Mouse (Mus musculus) heart, postnatal 0 days (tissue): ENCODE measurements around the gene Map2k5. TPM values are rescaled to one million over a fixed set of nuclear protein-coding genes. Genes with fewer than 3 reads are reported as not detected.

Experiments
- ATAC-seq: fragments of 200-750 bp; cut with Nextera tagmentation; 2 replicates; pipeline ENCODE4 v1.8.0; 2017; ENCODE audit warnings: low read depth, moderate number of reproducible peaks, moderate library complexity; ENCODE audit not compliant: insufficient read depth
- DNase-seq: peaks from one replicate; pipeline ENCODE4 v3.0.0-alpha.2; 2016; ENCODE audit warnings: low spot score
- H3K27ac ChIP-seq: fragments of 300-500 bp; sonication (generic); 2 replicates; pipeline ENCODE4 v1.5.1; 2014; ENCODE audit warnings: low read depth, mild to moderate bottlenecking
- H3K27me3 ChIP-seq: fragments of 300-500 bp; sonication (generic); 2 replicates; pipeline ENCODE4 v1.6.1; 2014; ENCODE audit warnings: low read length, mixed read lengths; ENCODE audit not compliant: control insufficient read depth, insufficient read depth
- H3K36me3 ChIP-seq: fragments of 300-500 bp; sonication (generic); replicated peaks from 2 replicates; pipeline ENCODE4 v1.6.1; 2014; ENCODE audit warnings: low read length, mixed read lengths; ENCODE audit not compliant: control insufficient read depth, insufficient read depth
- H3K4me1 ChIP-seq: fragments of 300-500 bp; sonication (generic); 2 replicates; pipeline ENCODE4 v1.6.1; 2014; ENCODE audit warnings: antibody characterized with exemption; ENCODE audit not compliant: control insufficient read depth, insufficient read depth
- H3K4me2 ChIP-seq: fragments of 300-500 bp; sonication (generic); 2 replicates; pipeline ENCODE4 v1.6.1; 2014; ENCODE audit warnings: low read depth, mild to moderate bottlenecking, low read length, moderate library complexity
- H3K4me3 ChIP-seq: fragments of 300-500 bp; sonication (generic); 2 replicates; pipeline ENCODE4 v1.5.1; 2014; ENCODE audit warnings: low read depth, low read length
- H3K9ac ChIP-seq: fragments of 300-500 bp; sonication (generic); replicated peaks from 2 replicates; pipeline ENCODE4 v1.6.1; 2014; ENCODE audit warnings: low read depth, low read length, mixed read lengths
- H3K9me3 ChIP-seq: fragments of 300-500 bp; sonication (generic); replicated peaks from 2 replicates; pipeline ENCODE4 v1.6.1; 2016; ENCODE audit warnings: low read length; ENCODE audit not compliant: control insufficient read depth
- CTCF ChIP-seq: IDR thresholded peaks from 2 replicates; pipeline ENCODE4 v1.5.1; 2016; ENCODE audit warnings: antibody characterized with exemption, control low read depth, low read depth
- EP300 ChIP-seq: IDR thresholded peaks from 2 replicates; pipeline ENCODE4 v1.6.1; 2016; ENCODE audit warnings: antibody characterized with exemption, low read depth
- WGBS: fragments of 180-500 bp; shearing (Covaris S2); extraction: QIAGEN DNeasy Blood & Tissue Kit; methylation state at CpG from one replicate; pipeline ENCODE4 v1.1.7; 2014; 5-methylcytosine and 5-hydroxymethylcytosine counted together
- polyA plus RNA-seq: library from polyadenylated mRNA; unstranded; fragments of >200 nt; fragmentation: Nextera tagmentation; extraction: Ambion mirVana; gene quantifications from 2 replicates; pipeline ENCODE4 v1.2.1, GENCODE M21; 2015
- total RNA-seq: library from RNA; depleted of rRNA; stranded (reverse); fragments of >200 nt; gene quantifications from 2 replicates; pipeline ENCODE4 v1.2.3, GENCODE M21; 2014; ENCODE audit warnings: low replicate concordance

Map2k5 gene
- total and polyA plus RNA-seq, 2 experiments from 2014 or later, result 22.6 to 33.9 TPM

DNA sequence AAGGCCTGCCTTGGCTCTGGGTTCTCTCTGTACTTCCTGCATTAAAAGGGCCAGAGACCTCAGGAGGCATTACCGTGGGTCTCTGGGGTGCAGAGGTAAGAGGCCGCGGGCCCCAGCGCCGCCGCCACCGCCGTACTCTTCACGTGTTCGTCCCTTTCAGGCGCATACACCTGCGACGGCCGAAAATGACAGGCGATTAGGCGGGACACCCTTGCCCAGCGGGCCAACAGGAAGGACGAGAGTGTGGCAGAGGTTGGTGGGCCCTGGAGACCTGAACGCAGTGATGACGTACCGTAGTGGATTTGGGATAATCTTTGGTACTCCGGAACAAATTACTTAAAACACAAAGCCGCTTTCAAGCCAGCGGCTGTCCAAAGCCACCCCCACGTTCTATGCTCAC, 234.5 kb downstream of the Map2k5 start:
- Histone ChIP-seq H3K9me3 (no peaks in the 10 kb centered on the region), H3K4me3 (peak overlapping the region; percentile 33), H3K36me3 (no peaks in the 10 kb centered on the region), H3K4me1 (peaks cover 10% of the 10 kb centered on the region), H3K27ac (no peak overlapping the region), H3K27me3 (peaks cover 100% of the 10 kb centered on the region), H3K4me2 (0 out of 2 replicates have a peak overlapping the region, but pooled peaks have one; percentile 0), H3K9ac (no peak overlapping the region)
- ATAC-seq (no peak), DNase-seq (no peak)
- WGBS, result 1% methylated on average over 25 of the region's 25 CpGs
- TF ChIP-seq CTCF (no peak), EP300 (no peak)

DNA sequence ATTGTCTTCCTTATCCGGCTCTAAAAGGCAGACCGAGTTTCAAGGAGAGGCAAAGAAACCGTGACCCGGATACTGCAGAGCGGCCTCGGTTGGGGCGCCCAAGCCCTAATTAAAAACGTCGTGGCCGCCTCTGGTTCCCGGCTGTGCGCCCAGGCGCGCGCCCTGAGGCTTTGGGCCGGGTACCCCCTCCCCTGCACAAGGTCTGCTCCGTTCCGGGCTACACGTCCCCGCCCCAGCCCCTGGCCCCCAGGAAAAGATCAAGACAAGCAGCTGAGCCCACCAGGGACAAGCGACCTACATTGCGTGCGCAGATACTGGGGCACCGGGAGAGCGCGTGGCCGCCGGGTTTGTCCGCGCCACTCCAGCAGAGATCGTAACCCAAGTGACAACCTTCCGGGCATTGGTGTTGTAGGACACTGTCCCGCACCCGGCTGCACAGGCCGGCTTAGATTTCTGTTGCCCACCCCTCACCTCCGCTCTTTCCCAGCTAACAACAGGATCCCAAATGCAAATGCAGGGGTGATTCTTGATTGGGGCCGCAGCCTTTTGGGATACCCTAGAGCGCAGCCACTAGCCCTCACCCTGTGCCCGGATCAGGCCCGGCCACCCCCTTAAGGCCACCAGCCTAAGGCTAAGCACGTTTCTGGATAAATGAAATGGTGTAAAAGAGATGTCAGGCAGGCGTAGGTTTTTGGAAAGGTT, 235.2 kb downstream of the Map2k5 start:
- no peak for ATAC-seq
- Histone ChIP-seq H3K4me2 (peak overlapping the region; percentile 40), H3K27ac (no peak overlapping the region), H3K9ac (no peak overlapping the region), H3K9me3 (no peaks in the 10 kb centered on the region), H3K4me1 (peaks cover 10% of the 10 kb centered on the region), H3K4me3 (peak overlapping the region; percentile 33), H3K27me3 (peaks cover 100% of the 10 kb centered on the region), H3K36me3 (no peaks in the 10 kb centered on the region)
- whole genome bisulfite sequencing, result 2% methylated on average over 42 of the region's 42 CpGs
- TF ChIP-seq EP300 (no peak), CTCF (no peak)
- no peak for DNase-seq

DNA sequence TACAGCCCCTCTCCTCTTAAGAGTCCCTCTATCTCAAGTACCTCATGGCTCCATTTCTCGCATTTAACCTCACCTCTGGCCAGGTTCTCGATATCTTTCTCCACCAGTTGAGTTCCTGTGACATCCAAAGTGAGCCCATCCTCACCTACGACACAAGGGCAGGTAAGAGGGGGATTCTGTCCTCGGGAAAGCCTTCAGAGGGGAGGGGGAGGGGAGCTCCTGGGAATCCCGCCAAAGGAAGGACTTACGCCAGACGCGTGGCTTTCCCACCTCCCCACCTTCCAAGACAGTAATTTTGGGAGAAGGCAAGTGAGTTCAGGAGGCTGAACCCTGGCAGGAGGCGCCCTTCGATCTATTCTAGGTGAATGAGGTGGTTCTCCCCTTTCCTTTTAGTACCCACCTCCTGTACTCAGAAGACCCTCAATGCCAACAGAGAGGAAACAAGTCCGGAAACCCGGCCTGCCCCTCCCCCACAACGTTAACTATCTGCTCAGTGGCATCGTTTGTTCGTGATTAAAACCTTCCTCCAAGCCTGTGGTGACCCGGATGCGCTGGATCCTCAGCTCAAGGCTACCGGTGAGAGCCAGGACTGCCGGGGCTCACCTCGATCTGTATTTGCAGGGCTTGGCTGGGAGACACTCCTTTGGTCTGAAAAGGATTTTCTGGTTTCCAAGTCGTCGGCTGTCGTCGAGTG, 235.9 kb downstream of the Map2k5 start:
- H3K9me3 ChIP-seq, result no peaks in the 10 kb centered on the region
- H3K4me2 ChIP-seq, result peak overlapping the region; percentile 40
- WGBS, result under 1% methylated on average over 24 of the region's 24 CpGs
- ATAC-seq (no peak), DNase-seq (no peak)
- TF ChIP-seq CTCF, result no peak
- no peak for TF ChIP-seq EP300
- H3K4me3 ChIP-seq, result peak overlapping the region; percentile 33
- H3K9ac ChIP-seq, result no peak overlapping the region
- H3K27ac ChIP-seq, result no peak overlapping the region
- no peaks in the 10 kb centered on the region for H3K36me3 ChIP-seq
- H3K4me1 ChIP-seq, result peaks cover 9% of the 10 kb centered on the region
- H3K27me3 ChIP-seq, result peaks cover 100% of the 10 kb centered on the region

DNA sequence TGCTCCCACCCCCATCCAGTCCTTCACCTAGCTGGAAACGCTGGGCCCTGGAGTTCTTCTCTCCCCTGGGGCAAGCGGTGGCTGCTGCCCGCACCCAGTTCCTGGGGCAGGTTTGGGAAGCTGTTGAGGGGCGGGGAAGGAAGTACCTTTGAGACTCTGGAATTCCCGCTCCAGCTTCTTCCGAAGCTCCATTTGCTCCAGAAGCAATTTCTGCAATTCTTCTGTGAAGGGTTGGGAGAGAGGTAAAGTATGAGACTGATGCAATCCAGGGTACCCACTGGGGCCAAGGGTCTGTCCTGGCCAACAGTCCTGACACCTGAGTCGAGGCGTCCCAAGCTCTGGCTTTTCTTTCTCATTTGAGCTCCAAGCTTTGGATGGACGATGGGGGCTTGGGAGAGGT, 237.5 kb downstream of the Map2k5 start:
- Histone ChIP-seq H3K27me3 (peaks cover 98% of the 10 kb centered on the region), H3K9ac (no peak overlapping the region), H3K4me1 (peaks cover 5% of the 10 kb centered on the region; the same call in 1 of the 2 replicates), H3K36me3 (no peaks in the 10 kb centered on the region), H3K27ac (no peak overlapping the region), H3K9me3 (no peaks in the 10 kb centered on the region), H3K4me2 (no peak overlapping the region), H3K4me3 (peak overlapping the region; percentile 10; the same call in 1 of the 2 replicates)
- ATAC-seq (no peak), DNase-seq (no peak)
- no peak for TF ChIP-seq CTCF
- TF ChIP-seq EP300, result no peak
- WGBS, result under 1% methylated on average over 9 of the region's 9 CpGs

DNA sequence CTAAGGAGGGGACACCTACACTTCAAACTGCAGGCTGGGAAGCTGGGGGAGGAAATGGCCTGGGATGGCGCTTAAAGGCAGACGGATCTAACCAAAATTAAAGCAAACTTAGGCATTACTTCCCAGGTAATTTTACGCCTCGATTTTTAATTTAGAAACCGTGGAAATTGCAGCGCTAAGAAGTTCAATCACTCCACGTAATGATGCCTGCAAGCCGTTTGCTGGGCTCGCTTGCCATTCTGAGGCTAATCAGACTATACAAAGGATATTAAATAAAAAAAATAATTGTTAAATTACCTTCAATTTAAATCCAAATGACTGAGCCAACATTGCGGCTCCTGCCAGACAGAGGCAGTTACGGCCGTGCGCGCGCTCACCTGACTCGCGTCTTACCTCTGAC, 238.0 kb downstream of the Map2k5 start:
- Histone ChIP-seq H3K4me1 (peaks cover 6% of the 10 kb centered on the region; the same call in 1 of the 2 replicates), H3K4me2 (no peak overlapping the region), H3K9me3 (no peaks in the 10 kb centered on the region), H3K4me3 (0 out of 2 replicates have a peak overlapping the region, but pooled peaks have one; percentile 10), H3K27ac (no peak overlapping the region), H3K9ac (no peak overlapping the region), H3K27me3 (peaks cover 98% of the 10 kb centered on the region), H3K36me3 (no peaks in the 10 kb centered on the region)
- WGBS, result 9% methylated on average over 17 of the region's 17 CpGs
- ATAC-seq, result no peak
- TF ChIP-seq EP300 (no peak), CTCF (no peak)
- peak; percentile 3 for DNase-seq
